Mouse (Mus musculus): ENCODE data around the gene Oas1g. TPM values are rescaled to one million over a fixed set of nuclear protein-coding genes. Genes with fewer than 3 reads are reported as not detected.
"Not testable (repeated sequence)": the region's sequence is repeated elsewhere in the genome, so short reads cannot be mapped to it uniquely, and the experiment has no call there.

Gene Oas1g
- polyA plus RNA-seq (2015; fragmentation: Nextera tagmentation; extraction: Ambion mirVana): 1.6 and 1.8 TPM in 2 replicates

GRCm38 (mm10) chr5:120887413-120887812 lies at the start of gene Oas1g:
Gene Oas1g, minus strand, starts transcription at chr5:120887613.
- H3K27me3 ChIP-seq (ENCODE audit: insufficient read depth, low read length); H3K36me3 ChIP-seq (ENCODE audit: insufficient read depth, low read length); H3K27ac ChIP-seq; H3K4me3 ChIP-seq (replicated peaks; ENCODE audit: low read depth, low read length); H3K4me1 ChIP-seq (replicated peaks; ENCODE audit: insufficient read depth, low read length); H3K4me2 ChIP-seq (ENCODE audit: low read length); ATAC-seq (replicated peaks; ENCODE audit: low FRiP score, low read depth); DNase-seq (ENCODE audit: low spot score); H3K9me3 ChIP-seq (replicated peaks; ENCODE audit: low read length); H3K9ac ChIP-seq (ENCODE audit: low read depth, low read length): not testable (repeated sequence)
- WGBS: 22% methylated on average over 6 of the region's 9 CpGs

- Histone ChIP-seq H3K27ac (no peak overlapping the region), H3K9me3 (replicated peaks; ENCODE audit: low read length) (no peaks in the 10 kb centered on the region), H3K4me2 (ENCODE audit: low read length) (no peak overlapping the region), H3K9ac (ENCODE audit: low read depth, low read length) (no peak overlapping the region), H3K4me1 (replicated peaks; ENCODE audit: insufficient read depth, low read length) (no peaks in the 10 kb centered on the region), H3K36me3 (ENCODE audit: insufficient read depth, low read length) (no peaks in the 10 kb centered on the region), H3K27me3 (ENCODE audit: insufficient read depth, low read length) (no peaks in the 10 kb centered on the region), H3K4me3 (replicated peaks; ENCODE audit: low read depth, low read length) (no peak overlapping the region)
- ATAC-seq (replicated peaks; ENCODE audit: low FRiP score, low read depth) (no peak), DNase-seq (ENCODE audit: low spot score) (no peak)
- TF ChIP-seq CTCF (IDR thresholded peaks at IDR 0.05; ENCODE audit: low read depth): no peak
- 12% methylated on average over 5 of the region's 5 CpGs for WGBS
Measured at GRCm38 (mm10) chr5:120933966-120934365, 46.6 kb upstream of the Oas1g start.

- no peaks in the 10 kb centered on the region for H3K9me3 ChIP-seq (replicated peaks; ENCODE audit: low read length)
- no peak overlapping the region for H3K9ac ChIP-seq (ENCODE audit: low read depth, low read length)
- 0% methylated on average over 1 of the region's 1 CpGs for WGBS
- DNase-seq (ENCODE audit: low spot score) (peak; percentile 4), ATAC-seq (replicated peaks; ENCODE audit: low FRiP score, low read depth) (no peak)
- H3K36me3 ChIP-seq (ENCODE audit: insufficient read depth, low read length): no peaks in the 10 kb centered on the region
- peak; percentile 55 for TF ChIP-seq CTCF (IDR thresholded peaks at IDR 0.05; ENCODE audit: low read depth)
- no peak overlapping the region for H3K27ac ChIP-seq
- H3K4me1 ChIP-seq (replicated peaks; ENCODE audit: insufficient read depth, low read length): no peaks in the 10 kb centered on the region
- no peak overlapping the region for H3K4me3 ChIP-seq (replicated peaks; ENCODE audit: low read depth, low read length)
- H3K27me3 ChIP-seq (ENCODE audit: insufficient read depth, low read length): no peaks in the 10 kb centered on the region
- H3K4me2 ChIP-seq (ENCODE audit: low read length): no peak overlapping the region
Measured at GRCm38 (mm10) chr5:120927036-120927435, 39.6 kb upstream of the Oas1g start.

- WGBS: 42% methylated on average over 2 of the region's 2 CpGs
- not testable (repeated sequence) for H3K27ac ChIP-seq; H3K9ac ChIP-seq (ENCODE audit: low read depth, low read length); H3K27me3 ChIP-seq (ENCODE audit: insufficient read depth, low read length); H3K4me1 ChIP-seq (replicated peaks; ENCODE audit: insufficient read depth, low read length); H3K4me2 ChIP-seq (ENCODE audit: low read length); H3K4me3 ChIP-seq (replicated peaks; ENCODE audit: low read depth, low read length); ATAC-seq (replicated peaks; ENCODE audit: low FRiP score, low read depth); H3K36me3 ChIP-seq (ENCODE audit: insufficient read depth, low read length); H3K9me3 ChIP-seq (replicated peaks; ENCODE audit: low read length); DNase-seq (ENCODE audit: low spot score)
Measured at GRCm38 (mm10) chr5:120926311-120926710, 38.9 kb upstream of the Oas1g start.

GRCm38 (mm10) chr5:120924520-120924919 lies 37.1 kb upstream of the Oas1g start:
- not testable (repeated sequence) for H3K4me1 ChIP-seq (replicated peaks; ENCODE audit: insufficient read depth, low read length); H3K36me3 ChIP-seq (ENCODE audit: insufficient read depth, low read length); ATAC-seq (replicated peaks; ENCODE audit: low FRiP score, low read depth); H3K9ac ChIP-seq (ENCODE audit: low read depth, low read length); DNase-seq (ENCODE audit: low spot score); H3K4me2 ChIP-seq (ENCODE audit: low read length); H3K4me3 ChIP-seq (replicated peaks; ENCODE audit: low read depth, low read length); H3K27ac ChIP-seq; H3K27me3 ChIP-seq (ENCODE audit: insufficient read depth, low read length); H3K9me3 ChIP-seq (replicated peaks; ENCODE audit: low read length)
- WGBS: 83% methylated on average over 4 of the region's 4 CpGs

- H3K27me3 ChIP-seq (ENCODE audit: insufficient read depth, low read length): no peaks in the 10 kb centered on the region
- H3K9me3 ChIP-seq (replicated peaks; ENCODE audit: low read length): no peaks in the 10 kb centered on the region
- ATAC-seq (replicated peaks; ENCODE audit: low FRiP score, low read depth) (no peak), DNase-seq (ENCODE audit: low spot score) (no peak)
- 57% methylated on average over 4 of the region's 4 CpGs for WGBS
- H3K36me3 ChIP-seq (ENCODE audit: insufficient read depth, low read length): no peaks in the 10 kb centered on the region
- H3K4me1 ChIP-seq (replicated peaks; ENCODE audit: insufficient read depth, low read length): no peaks in the 10 kb centered on the region
- TF ChIP-seq CTCF (IDR thresholded peaks at IDR 0.05; ENCODE audit: low read depth): no peak
- no peak overlapping the region for H3K27ac ChIP-seq
- H3K9ac ChIP-seq (ENCODE audit: low read depth, low read length): no peak overlapping the region
- no peak overlapping the region for H3K4me3 ChIP-seq (replicated peaks; ENCODE audit: low read depth, low read length)
- no peak overlapping the region for H3K4me2 ChIP-seq (ENCODE audit: low read length)
Measured at GRCm38 (mm10) chr5:120923969-120924368, 36.6 kb upstream of the Oas1g start.

- H3K36me3 ChIP-seq (ENCODE audit: insufficient read depth, low read length): no peaks in the 10 kb centered on the region
- no peak overlapping the region for H3K4me3 ChIP-seq (replicated peaks; ENCODE audit: low read depth, low read length)
- no peaks in the 10 kb centered on the region for H3K9me3 ChIP-seq (replicated peaks; ENCODE audit: low read length)
- WGBS: 83% methylated on average over 3 of the region's 3 CpGs
- H3K9ac ChIP-seq (ENCODE audit: low read depth, low read length): no peak overlapping the region
- TF ChIP-seq CTCF (IDR thresholded peaks at IDR 0.05; ENCODE audit: low read depth): no peak
- H3K27ac ChIP-seq: no peak overlapping the region
- no peaks in the 10 kb centered on the region for H3K4me1 ChIP-seq (replicated peaks; ENCODE audit: insufficient read depth, low read length)
- ATAC-seq (replicated peaks; ENCODE audit: low FRiP score, low read depth) (no peak), DNase-seq (ENCODE audit: low spot score) (no peak)
- H3K4me2 ChIP-seq (ENCODE audit: low read length): no peak overlapping the region
- no peaks in the 10 kb centered on the region for H3K27me3 ChIP-seq (ENCODE audit: insufficient read depth, low read length)
Measured at GRCm38 (mm10) chr5:120920296-120920695, 32.9 kb upstream of the Oas1g start.

GRCm38 (mm10) chr5:120919156-120919935 lies 31.9 kb upstream of the Oas1g start:
- not testable (repeated sequence) for H3K27me3 ChIP-seq (ENCODE audit: insufficient read depth, low read length); H3K27ac ChIP-seq; DNase-seq (ENCODE audit: low spot score); H3K9ac ChIP-seq (ENCODE audit: low read depth, low read length); H3K36me3 ChIP-seq (ENCODE audit: insufficient read depth, low read length); H3K4me2 ChIP-seq (ENCODE audit: low read length); H3K4me1 ChIP-seq (replicated peaks; ENCODE audit: insufficient read depth, low read length); H3K4me3 ChIP-seq (replicated peaks; ENCODE audit: low read depth, low read length); H3K9me3 ChIP-seq (replicated peaks; ENCODE audit: low read length); ATAC-seq (replicated peaks; ENCODE audit: low FRiP score, low read depth)
- 70% methylated on average over 2 of the region's 2 CpGs for WGBS

All from kidney, postnatal 0 days (tissue).